Mouse (Mus musculus) adipose tissue, adult 10 weeks (tissue): ENCODE measurements around the gene Rnf152. TPM values are rescaled to one million over a fixed set of nuclear protein-coding genes. Genes with fewer than 3 reads are reported as not detected.

ENCODE experiments used
- polyA plus RNA-seq: library from polyadenylated mRNA; stranded (reverse); fragments of 350-450 nt; fragmentation: Illumina TruSeq; extraction: RNeasy Lipid Tissue Mini Kit (QIAGEN cat#74804); gene quantifications from one replicate; pipeline ENCODE4 v1.2.3, GENCODE M21; 2014; ENCODE audit warnings: low read depth, low replicate concordance

Gene Rnf152
- 2.4 TPM for polyA plus RNA-seq

DNA sequence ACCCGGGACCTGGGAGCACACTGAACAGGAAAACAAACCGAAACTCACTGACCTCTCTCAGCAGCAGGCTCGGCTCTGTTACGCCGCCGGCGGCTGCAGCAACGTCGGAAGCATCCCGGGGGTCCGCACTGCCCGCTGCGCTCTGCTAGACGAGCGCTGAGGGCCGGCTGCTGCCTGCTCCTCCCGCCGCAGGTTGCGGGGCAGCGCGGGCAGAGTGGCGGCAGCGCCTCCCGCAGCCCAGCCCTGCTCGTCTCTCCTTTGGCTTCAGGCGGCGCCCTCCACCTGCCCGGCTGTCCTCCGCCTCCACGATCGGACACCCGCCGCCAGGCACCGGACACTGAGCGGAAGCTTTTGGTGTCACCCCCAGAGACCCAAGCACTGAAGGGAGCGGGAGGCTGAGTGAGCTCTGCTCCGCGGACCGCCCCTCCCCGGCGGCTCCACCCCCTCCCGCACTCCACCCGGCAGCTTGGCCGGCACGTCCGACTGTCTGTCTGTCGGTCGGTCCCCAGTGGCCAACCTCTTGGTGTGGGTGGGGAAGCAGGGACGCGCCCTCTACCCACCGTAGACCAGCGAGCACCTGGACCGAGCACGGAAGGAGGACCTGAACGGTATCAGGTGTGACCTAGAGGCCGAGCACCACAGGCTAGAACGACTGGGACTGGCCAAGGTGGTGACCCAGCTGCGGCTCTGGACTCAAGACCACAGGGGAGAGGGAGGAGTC lies at the start of gene Rnf152:
TSS of gene Rnf152 (minus strand) at position 420 of the 721 bp plus-strand sequence.

